Comparison of ENCODE assay signal across 8 mouse cellular contexts in genomic region chr7:141326546-141327446, GRCm38 (mm10). TPM values are rescaled to one million over a fixed set of nuclear protein-coding genes. Genes with fewer than 3 reads are reported as not detected.
DNase-seq lines count a peak whose midpoint lies in the region; ATAC-seq and TF ChIP-seq lines count a peak whose summit lies in the region.

No protein-coding gene starts in this region.

- 7% methylated on average over 32 of the region's 35 CpGs for WGBS in liver, adult 2 months
- 4% methylated on average over 35 of the region's 35 CpGs for WGBS in neural tube, embryonic 13.5 days

- peaks cover 16% of the 10 kb centered on the region for H3K4me1 ChIP-seq in brown adipose tissue, adult 24 weeks (ENCODE audit: control insufficient read depth, insufficient read depth, insufficient read length, low read length)
- H3K4me1 ChIP-seq in liver, adult 2 months (ENCODE audit: control insufficient read depth, insufficient read depth, low read length): peaks cover 12% of the 10 kb centered on the region
- peaks cover 39% of the 10 kb centered on the region for H3K4me1 ChIP-seq in neural tube, embryonic 13.5 days (replicated peaks)

- DNase-seq in embryo, embryonic 10 days (ENCODE audit: low spot score): peak; percentile 53
- no peak for DNase-seq in embryo, embryonic 11 days
- peak; percentile 9 for DNase-seq in 3T3-L1 (ENCODE audit: low read depth, low spot score)
- no peak for DNase-seq in liver, adult 2 months (ENCODE audit: extremely low read depth, low read depth, low spot score)
- DNase-seq in adrenal gland, postnatal 36 days: no peak

- H3K9ac ChIP-seq in liver, adult 2 months (ENCODE audit: low read depth, low read length): peak overlapping the region; percentile 85
- H3K9ac ChIP-seq in neural tube, embryonic 13.5 days: peak overlapping the region; percentile 94

- no peak for TF ChIP-seq CTCF in liver, adult 2 months (IDR thresholded peaks at IDR 0.05; ENCODE audit: low read depth, low read length)

- H3K36me3 ChIP-seq in liver, adult 2 months (ENCODE audit: control insufficient read depth, insufficient read depth, low read length): peaks cover 2% of the 10 kb centered on the region; the same call in 1 of the 2 replicates
- peaks cover 23% of the 10 kb centered on the region for H3K36me3 ChIP-seq in neural tube, embryonic 13.5 days

- H3K9me3 ChIP-seq in neural tube, embryonic 13.5 days: no peaks in the 10 kb centered on the region

- H3K27me3 ChIP-seq in liver, adult 2 months (ENCODE audit: control insufficient read depth, insufficient read depth, low read length): no peaks in the 10 kb centered on the region
- H3K27me3 ChIP-seq in neural tube, embryonic 13.5 days: no peaks in the 10 kb centered on the region

- peak overlapping the region; percentile 38 for H3K27ac ChIP-seq in brown adipose tissue, adult 24 weeks (replicated peaks; ENCODE audit: low read depth, low read length)
- peak overlapping the region; percentile 62; the same call in 1 of the 2 replicates for H3K27ac ChIP-seq in liver, adult 2 months (replicated peaks; ENCODE audit: insufficient read depth, low read depth, low read length)
- peak overlapping the region; percentile 100 for H3K27ac ChIP-seq in neural tube, embryonic 13.5 days (replicated peaks)

- no peak for TF ChIP-seq POLR2A in liver, adult 2 months (IDR thresholded peaks at IDR 0.05; ENCODE audit: extremely low read depth, insufficient read depth, low read length)

- H3K4me3 ChIP-seq in brown adipose tissue, adult 24 weeks (ENCODE audit: insufficient read depth, low read depth, low read length): peak overlapping the region; percentile 75
- peak overlapping the region; percentile 64 for H3K4me3 ChIP-seq in liver, adult 2 months (ENCODE audit: insufficient read depth, low read depth, low read length)
- H3K4me3 ChIP-seq in neural tube, embryonic 13.5 days: peak overlapping the region; percentile 71

- ATAC-seq in granulocyte monocyte progenitor cell, adult 5-6 weeks (replicated peaks; ENCODE audit: poor library complexity, severe bottlenecking): peak; percentile 2; the same call in 1 of the 2 replicates
- peak; percentile 16 for ATAC-seq in neural tube, embryonic 13.5 days (ENCODE audit: low read depth)

- H3K79me2 ChIP-seq in liver, adult 2 months (ENCODE audit: control insufficient read depth, insufficient read depth, low read length): peaks cover 14% of the 10 kb centered on the region

- H3K4me2 ChIP-seq in neural tube, embryonic 13.5 days: peak overlapping the region; percentile 95

RNA-seq across cellular contexts. Expression of gene Deaf1, which starts 0.7 kb away (rescaled TPM):
- polyA plus RNA-seq in brown adipose tissue, adult 24 weeks (2012; ENCODE audit: insufficient read depth, insufficient read length, missing spikeins): 5.9 and 15.8 TPM in 2 replicates
- total RNA-seq in granulocyte monocyte progenitor cell, adult 5-6 weeks (2014; fragmentation: Nextera tagmentation): 43.3 and 52.4 TPM in 2 replicates
- total RNA-seq in granulocyte monocyte progenitor cell, adult 5-6 weeks (2017): 6.3 and 21.4 TPM in 2 replicates
- 3.1 and 5.8 TPM in 2 replicates for total RNA-seq in liver, adult 2 months (2014; rRNA removed)
- polyA plus RNA-seq in liver, adult 2 months (2012; rRNA removed): 6.9 and 7.8 TPM in 2 replicates
- 150 and 156 TPM in 2 replicates for polyA plus RNA-seq in neural tube, embryonic 13.5 days (2015; fragmentation: Nextera tagmentation; extraction: Ambion mirVana)
- 10 to 100 TPM; 25.8 to 37.5 TPM for total RNA-seq in adrenal gland, postnatal 36 days (2021)

RNA-seq across cellular contexts. Expression of gene Tmem80, which starts 0.7 kb away (rescaled TPM):
- 35.2 and 44.8 TPM in 2 replicates for polyA plus RNA-seq in brown adipose tissue, adult 24 weeks (2012; ENCODE audit: insufficient read depth, insufficient read length, missing spikeins)
- total RNA-seq in granulocyte monocyte progenitor cell, adult 5-6 weeks (2014; fragmentation: Nextera tagmentation): 6.0 and 13.2 TPM in 2 replicates
- 4.5 and 8.7 TPM in 2 replicates for total RNA-seq in granulocyte monocyte progenitor cell, adult 5-6 weeks (2017)
- 8.9 and 10.3 TPM in 2 replicates for total RNA-seq in liver, adult 2 months (2014; rRNA removed)
- polyA plus RNA-seq in liver, adult 2 months (2012; rRNA removed): 14.3 and 20.9 TPM in 2 replicates
- polyA plus RNA-seq in neural tube, embryonic 13.5 days (2015; fragmentation: Nextera tagmentation; extraction: Ambion mirVana): 58.7 and 60.8 TPM in 2 replicates
- 10 to 100 TPM; 23.9 to 27.1 TPM for total RNA-seq in adrenal gland, postnatal 36 days (2021)

RNA-seq across cellular contexts. Expression of gene Eps8l2, which starts 11.9 kb away (rescaled TPM):
- polyA plus RNA-seq in brown adipose tissue, adult 24 weeks (2012; ENCODE audit: insufficient read depth, insufficient read length, missing spikeins): 1.5 and 2.9 TPM in 2 replicates
- total RNA-seq in granulocyte monocyte progenitor cell, adult 5-6 weeks (2014; fragmentation: Nextera tagmentation): 0.11 TPM in 1 of 2 replicates, not detected in the other
- total RNA-seq in granulocyte monocyte progenitor cell, adult 5-6 weeks (2017): not detected in 2 replicates
- 17.4 and 38.5 TPM in 2 replicates for total RNA-seq in liver, adult 2 months (2014; rRNA removed)
- 80.9 and 117 TPM in 2 replicates for polyA plus RNA-seq in liver, adult 2 months (2012; rRNA removed)
- 0.43 and 0.76 TPM in 2 replicates for polyA plus RNA-seq in neural tube, embryonic 13.5 days (2015; fragmentation: Nextera tagmentation; extraction: Ambion mirVana)
- 1 to 10 TPM; 1.8 to 3.2 TPM for total RNA-seq in adrenal gland, postnatal 36 days (2021)

RNA-seq across cellular contexts. Expression of gene Drd4, which starts 35.0 kb away (rescaled TPM):
- not detected in 2 replicates for polyA plus RNA-seq in brown adipose tissue, adult 24 weeks (2012; ENCODE audit: insufficient read depth, insufficient read length, missing spikeins)
- not detected in 2 replicates for total RNA-seq in granulocyte monocyte progenitor cell, adult 5-6 weeks (2014; fragmentation: Nextera tagmentation)
- total RNA-seq in granulocyte monocyte progenitor cell, adult 5-6 weeks (2017): not detected in 2 replicates
- not detected in 2 replicates for total RNA-seq in liver, adult 2 months (2014; rRNA removed)
- polyA plus RNA-seq in liver, adult 2 months (2012; rRNA removed): not detected in 2 replicates
- polyA plus RNA-seq in neural tube, embryonic 13.5 days (2015; fragmentation: Nextera tagmentation; extraction: Ambion mirVana): 0.54 and 1.3 TPM in 2 replicates
- total RNA-seq in adrenal gland, postnatal 36 days (2021): under 1 TPM in 1 of 2 experiments, not detected in 1; 0.56 TPM

RNA-seq across cellular contexts. Expression of gene Sct, which starts 47.9 kb away (rescaled TPM):
- not detected in 2 replicates for polyA plus RNA-seq in brown adipose tissue, adult 24 weeks (2012; ENCODE audit: insufficient read depth, insufficient read length, missing spikeins)
- not detected in 2 replicates for total RNA-seq in granulocyte monocyte progenitor cell, adult 5-6 weeks (2014; fragmentation: Nextera tagmentation)
- not detected in 2 replicates for total RNA-seq in granulocyte monocyte progenitor cell, adult 5-6 weeks (2017)
- total RNA-seq in liver, adult 2 months (2014; rRNA removed): not detected in 2 replicates
- not detected in 2 replicates for polyA plus RNA-seq in liver, adult 2 months (2012; rRNA removed)
- polyA plus RNA-seq in neural tube, embryonic 13.5 days (2015; fragmentation: Nextera tagmentation; extraction: Ambion mirVana): 3.3 and 5.8 TPM in 2 replicates
- 1 to 10 TPM in 1 of 2 experiments, under 1 TPM in 1; 0.63 to 1.2 TPM for total RNA-seq in adrenal gland, postnatal 36 days (2021)

Comparison
In these comparisons a context has a peak if more than half of its experiments do, and no peak if none do; other contexts are left out.
1. DNase-seq: peak in embryo, embryonic 10 days (single experiment) and 3T3-L1 (single experiment); none in embryo, embryonic 11 days (single experiment), liver, adult 2 months (single experiment) and adrenal gland, postnatal 36 days (0 of 2).
2. H3K27ac ChIP-seq: peak in every context shown above with its lines; median percentile 100 in neural tube, embryonic 13.5 days; 62 in liver, adult 2 months; 38 in brown adipose tissue, adult 24 weeks.
3. Peak in every context shown above with its lines, with median percentiles within 50 percentile points of each other: H3K4me3 ChIP-seq.